Mouse (Mus musculus) adrenal gland, adult (tissue): ENCODE data around the gene Card19.

Experiments
- DNase-seq, 2 experiments: peaks; one replicate each; pipeline ENCODE4 v3.0.0; 2022 to 2023; ENCODE audit warnings: low spot score in 1 of 2; ENCODE audit not compliant: inconsistent age in 2 of 2

The Card19 gene

DNA sequence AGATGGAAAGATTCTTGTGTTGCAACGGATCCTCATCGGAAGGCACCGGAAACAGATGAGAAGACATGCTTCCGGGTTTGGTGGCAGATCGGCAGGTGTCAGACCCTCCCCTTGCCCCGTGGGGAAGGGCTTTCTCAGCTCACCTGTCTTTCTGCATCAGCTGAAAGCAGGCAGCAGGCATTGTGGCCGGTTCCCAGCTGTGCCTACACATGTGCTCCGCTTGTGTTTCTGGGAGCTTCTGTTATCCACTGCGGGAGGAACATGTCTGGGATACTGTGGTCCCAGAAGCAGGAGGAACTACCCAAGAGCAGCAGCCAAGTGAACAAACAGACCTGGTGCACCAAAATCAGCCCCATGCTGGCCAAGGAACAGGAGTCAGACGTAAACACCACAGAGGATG, 40.3 kb downstream of the Card19 start:
- DNase-seq = no peak

DNA sequence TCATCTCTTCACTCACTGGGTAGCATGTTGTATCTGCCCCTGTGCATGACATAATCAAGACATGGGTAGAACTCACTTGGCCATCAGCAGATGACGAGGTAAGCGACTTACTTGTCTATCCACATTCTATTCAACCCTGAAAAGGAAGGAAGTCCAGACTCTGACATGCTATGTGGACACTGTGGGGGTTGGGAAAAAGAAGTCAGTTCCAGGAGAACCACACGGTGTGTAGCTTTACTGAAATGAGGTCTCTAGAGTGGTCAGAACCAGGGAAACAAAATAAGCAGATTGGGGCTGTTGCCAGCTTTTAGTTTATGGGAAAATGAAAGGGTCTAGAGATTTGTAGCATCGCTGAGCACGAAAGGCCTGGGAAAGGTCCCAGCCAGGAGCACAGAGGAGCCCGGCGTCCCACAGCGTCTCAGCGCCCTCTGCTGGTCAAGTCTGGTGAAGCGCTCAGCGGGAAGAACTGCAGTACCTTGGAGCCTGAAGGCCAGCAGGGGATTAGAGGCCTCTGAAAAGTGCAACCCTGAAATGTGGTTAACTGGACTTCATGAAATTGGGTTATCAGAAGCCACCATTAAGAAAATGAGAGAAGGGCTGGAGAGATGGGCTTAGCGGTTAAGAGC, 42.8 kb downstream of the Card19 start:
- peak; percentile 89 to 97 for DNase-seq

DNA sequence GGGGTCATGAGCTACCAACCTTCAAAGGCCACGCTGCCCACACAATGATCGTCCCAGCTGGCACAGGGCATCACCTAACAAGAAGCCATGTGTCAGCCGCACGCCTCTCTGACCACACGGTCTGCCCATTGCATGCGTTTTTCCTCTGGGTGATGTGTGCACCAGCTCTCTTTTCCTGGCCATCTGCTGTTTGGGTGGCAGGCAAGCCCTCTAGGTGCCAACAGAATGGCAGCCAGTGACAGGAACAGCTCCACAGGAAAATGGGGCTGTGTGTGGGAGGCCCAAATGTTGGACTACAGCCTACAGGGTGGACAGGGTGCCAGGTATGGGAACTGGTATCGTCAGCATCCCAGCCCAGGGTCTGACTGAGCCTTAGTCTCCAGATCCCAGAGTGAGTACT, 43.5 kb downstream of the Card19 start:
- DNase-seq = peak in 1 of 2 experiments; percentile 10

DNA sequence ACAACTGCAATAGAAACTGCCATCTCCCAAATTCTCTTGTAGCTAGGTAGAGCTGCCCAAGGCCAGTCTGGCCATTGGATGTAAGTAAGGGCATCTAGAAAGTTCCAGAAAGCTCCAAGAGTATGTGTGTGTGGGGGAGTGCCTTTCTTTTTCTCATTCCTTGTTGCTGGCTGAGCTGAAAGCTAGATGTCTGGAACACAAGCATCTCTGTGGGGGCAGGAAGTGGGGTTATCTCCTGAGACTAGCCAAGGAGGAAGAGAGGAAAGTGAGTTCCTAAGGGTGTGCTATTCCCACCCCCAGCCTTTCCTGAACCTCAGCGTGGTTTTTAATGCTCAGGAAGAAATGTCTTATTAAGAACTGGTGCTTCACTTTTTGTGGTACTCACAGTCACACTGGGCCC, 44.1 kb downstream of the Card19 start:
- DNase-seq = no peak

DNA sequence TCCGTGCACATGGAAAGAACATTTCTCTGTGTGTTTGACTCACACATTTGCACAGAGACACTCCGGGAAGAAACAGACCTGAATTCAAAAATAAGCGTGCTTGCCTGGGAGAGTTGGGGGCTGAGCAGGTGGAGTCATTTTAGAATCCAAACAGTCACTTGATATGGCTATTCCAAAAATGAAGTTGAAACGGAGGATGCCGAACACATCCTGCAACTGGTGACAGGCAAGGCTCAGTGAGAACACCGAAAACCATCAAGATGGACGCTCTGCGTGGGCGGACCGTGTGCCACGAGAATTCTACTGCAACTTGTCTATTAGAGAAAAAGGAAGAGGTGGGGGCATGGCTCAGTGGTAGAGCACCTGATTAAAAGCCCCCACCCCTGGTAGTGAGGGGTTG, 45.2 kb downstream of the Card19 start:
- no peak for DNase-seq

DNA sequence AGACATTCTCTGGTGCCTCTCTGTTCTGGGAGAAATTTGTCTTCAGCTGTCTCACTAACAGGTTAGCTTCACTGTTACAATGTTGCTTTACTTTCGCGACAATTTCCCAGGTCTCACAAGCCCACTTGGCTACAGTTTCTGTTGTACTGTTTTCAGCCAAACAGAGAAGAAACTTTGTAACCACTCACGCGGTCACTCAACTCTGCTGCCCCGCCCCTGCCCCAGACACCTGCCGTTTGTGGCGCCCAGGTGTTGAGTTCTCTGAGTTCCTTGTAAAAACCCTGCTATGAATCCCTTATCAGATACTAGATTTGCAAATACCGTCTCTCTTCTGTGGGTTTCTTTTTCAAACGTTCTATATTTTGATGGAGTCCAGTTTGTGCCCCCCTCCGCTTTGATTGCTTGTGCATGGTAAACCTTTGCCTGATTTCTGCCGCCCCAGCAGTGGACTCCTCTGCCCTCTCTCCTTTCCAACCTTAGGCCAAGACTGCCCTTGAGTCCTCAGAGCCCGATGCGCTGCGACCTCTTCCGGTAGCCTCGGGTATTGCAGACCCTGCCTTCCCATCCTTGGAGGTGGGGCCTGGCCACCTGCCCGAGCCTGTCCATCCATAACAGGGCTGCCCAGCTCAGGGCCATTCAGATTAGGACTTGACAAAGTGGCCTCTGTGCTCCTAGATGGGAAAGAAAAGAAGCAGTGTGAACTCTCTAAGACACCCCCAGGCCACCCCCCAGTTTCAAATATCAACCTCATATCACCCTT, 46.2 kb downstream of the Card19 start:
- DNase-seq = peak; percentile 92 to 98

DNA sequence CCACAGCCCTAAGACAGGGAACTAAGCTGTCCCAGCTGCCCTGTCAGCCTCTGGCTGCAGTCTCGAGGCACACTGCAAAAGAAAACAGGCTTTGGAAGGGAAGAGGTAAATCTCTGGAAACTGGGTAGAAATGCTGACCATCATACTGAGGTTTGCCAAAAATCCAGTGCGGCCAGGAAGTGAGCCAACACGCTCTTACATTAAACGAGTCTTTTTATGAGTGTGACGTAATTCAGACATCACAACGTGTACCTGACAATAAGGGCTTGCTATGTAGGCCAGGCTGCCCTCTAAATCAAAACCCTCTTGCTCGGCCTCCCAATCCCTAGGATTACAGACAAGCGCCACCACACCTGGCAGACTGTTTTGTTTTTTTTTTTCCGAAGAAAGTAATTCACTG, 48.8 kb downstream of the Card19 start:
- no peak for DNase-seq

DNA sequence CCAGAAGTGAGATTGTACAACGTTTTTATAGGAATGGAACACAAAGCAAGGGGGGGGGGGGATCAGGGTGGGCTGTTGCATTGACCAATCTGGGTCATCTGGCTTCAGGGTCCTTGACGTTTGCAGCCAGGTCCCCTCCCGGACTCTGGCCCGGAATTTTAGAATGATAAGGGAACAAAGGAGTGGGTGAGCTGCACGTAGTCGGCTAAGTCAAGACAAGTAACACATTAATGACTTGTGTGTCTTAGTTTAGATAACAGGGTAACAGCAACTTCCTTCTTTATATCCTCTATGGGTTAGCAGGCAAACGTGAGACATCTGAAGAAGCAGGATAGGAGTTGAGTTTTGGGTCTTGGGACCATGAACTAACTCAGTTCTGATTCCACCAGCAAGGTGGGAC, 52.2 kb downstream of the Card19 start:
- no peak for DNase-seq

DNA sequence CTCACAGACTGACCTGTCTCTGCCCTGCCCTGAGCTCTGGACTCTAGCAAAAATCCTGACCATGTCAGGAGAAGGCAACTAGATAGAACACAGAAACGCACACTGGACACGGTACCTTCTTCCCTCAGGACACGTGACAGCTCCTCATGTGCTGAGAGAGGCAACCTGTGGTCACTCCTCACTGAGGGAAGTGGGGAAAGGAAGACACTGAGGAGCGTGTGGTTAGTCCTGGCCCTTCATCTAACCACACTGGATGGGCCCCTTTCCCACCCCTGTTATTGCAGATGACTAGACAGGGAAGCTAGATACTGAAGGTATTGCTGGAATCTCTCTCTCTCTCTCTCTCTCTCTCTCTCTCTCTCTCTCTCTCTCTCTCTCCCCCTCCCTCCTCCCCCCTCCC, 53.1 kb downstream of the Card19 start:
- no peak for DNase-seq

DNA sequence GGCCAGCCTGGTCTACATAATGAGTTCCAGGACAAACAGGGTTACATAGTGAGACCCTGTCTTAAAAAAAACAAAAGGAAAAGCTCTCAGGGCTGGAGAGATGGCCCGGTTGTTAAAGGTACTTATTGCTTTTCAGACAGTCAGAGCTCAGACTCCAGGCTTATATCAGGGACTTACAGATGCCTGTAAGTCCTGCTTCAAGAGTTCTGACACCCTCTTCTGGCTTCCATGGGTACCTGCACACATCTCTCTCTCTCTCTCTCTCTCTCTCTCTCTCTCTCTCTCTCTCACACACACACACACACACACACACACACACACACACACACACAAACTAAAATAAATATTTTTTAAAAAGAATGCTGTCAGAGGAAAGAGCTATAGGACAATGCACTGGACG, 54.6 kb downstream of the Card19 start:
- DNase-seq = no peak

DNA sequence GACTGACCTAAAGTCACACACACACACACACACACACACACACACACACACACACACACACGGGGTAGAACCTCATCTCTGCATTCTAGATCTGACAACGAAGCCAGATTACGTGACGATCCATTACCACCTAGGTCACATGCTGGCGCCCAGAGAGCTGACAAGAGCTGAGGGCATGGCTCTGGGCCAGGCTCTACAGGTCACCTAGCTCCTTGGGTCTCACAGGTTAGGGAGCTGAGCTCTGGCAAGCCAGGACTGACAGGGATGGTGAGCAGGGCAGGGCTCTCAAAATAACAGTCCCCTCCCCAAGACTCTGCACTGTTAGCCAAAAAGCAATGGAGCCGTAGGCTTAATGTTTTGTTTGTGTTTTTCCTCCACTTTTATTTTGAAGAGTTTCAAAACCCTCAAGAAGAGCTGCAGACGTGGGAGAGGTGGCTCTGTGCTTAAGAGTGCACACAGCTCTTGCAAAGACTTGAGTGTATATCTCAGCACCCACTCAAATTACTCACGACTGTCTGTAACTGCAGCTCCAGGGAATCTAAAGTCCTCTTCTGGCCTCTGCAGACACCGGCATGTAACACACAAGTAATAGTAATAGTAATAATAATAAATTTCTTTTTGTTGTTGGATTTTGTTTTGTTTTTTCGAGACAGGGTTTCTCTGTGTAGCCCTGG, 57.7 kb downstream of the Card19 start:
- DNase-seq = no peak

DNA sequence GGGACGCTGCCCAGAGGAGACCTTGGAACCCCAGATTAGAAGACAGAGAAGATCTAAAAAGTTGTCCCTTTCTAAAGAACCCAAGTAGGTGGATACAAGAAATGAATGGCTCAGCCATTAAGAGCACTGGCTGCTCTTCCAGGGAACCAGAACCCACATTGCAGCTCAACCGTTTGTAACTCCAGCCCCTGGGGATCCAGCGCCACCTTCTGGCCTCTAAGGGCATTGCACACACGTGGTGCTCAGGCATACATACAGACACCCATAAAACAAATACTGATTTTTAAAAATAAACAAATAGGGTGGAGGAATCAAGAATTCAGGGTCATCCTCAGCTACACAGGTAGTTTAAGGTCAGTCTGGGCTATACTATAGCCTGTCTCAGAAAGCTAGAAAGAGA, 59.2 kb downstream of the Card19 start:
- DNase-seq = no peak

DNA sequence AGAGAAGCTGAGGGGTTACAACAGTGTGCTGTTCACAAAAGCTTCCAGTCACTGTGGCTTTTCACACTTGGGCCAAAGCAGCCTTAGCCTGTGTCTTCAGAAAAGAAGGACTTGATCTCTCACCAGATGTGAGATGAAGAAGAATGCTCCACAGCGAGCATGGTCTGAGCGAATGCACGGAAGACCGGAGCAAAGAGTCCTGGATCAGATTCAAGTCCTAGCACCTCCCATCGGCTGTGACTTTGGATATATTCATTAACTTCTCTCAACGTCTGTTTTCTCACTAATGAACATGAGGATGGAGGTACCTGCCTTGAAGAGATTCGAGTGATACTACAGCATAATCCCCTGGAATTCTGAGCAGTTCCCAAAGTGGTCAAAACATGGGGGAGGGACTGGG, 61.2 kb downstream of the Card19 start:
- no peak for DNase-seq

DNA sequence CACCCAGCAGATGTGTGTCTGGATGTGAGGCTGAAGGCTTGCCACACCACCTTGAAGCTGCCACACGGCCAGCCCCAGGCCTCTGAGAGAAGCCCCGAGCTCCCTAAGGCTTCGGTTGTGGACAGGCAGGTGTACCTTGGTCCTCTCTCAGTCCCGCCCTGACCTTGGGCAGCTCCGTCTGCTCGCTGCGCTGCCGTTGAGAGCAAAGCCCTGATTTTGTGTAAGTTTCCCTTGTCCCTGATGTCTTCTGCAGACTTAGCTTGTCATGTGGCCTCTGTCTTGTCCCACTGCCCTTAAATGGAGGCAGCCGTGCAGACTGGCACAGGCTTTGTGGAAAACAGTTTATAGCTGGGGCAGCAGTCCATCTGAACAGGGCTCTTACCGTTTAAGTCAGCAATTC, 61.8 kb downstream of the Card19 start:
- no peak for DNase-seq
